Mouse (Mus musculus) brain, embryonic 14.5 days (tissue): Measurements from ENCODE around the gene Rorc. TPM values are rescaled to one million over a fixed set of nuclear protein-coding genes. Genes with fewer than 3 reads are reported as not detected.

ENCODE experiments used
- DNase-seq: peaks from one replicate; pipeline ENCODE4 v3.0.0-alpha.2; 2011; ENCODE audit warnings: low read depth
- CTCF ChIP-seq: fragments of 200-500 bp; IDR thresholded peaks from 2 replicates; pipeline ENCODE4 v1.5.1; 2012; ENCODE audit warnings: inconsistent platforms, mild to moderate bottlenecking, moderate library complexity, borderline replicate concordance; ENCODE audit not compliant: insufficient read depth, insufficient read length; ENCODE audit errors: extremely low read depth
- POLR2A ChIP-seq: fragments of 200-500 bp; IDR thresholded peaks from 2 replicates; pipeline ENCODE4 v1.6.1; 2012; ENCODE audit warnings: mild to moderate bottlenecking, inconsistent platforms, borderline replicate concordance; ENCODE audit not compliant: poor library complexity, insufficient read depth, insufficient read length, severe bottlenecking; ENCODE audit errors: extremely low read depth
- polyA plus RNA-seq: library from polyadenylated mRNA; depleted of rRNA; stranded (reverse); fragments of >200 nt; gene quantifications from 2 replicates; pipeline ENCODE4 v1.2.3, GENCODE M21; 2012

Rorc gene
- polyA plus RNA-seq, 1 experiment: 0.97 TPM

GRCm38 (mm10) chr3:94382308-94382707 lies 9.7 kb downstream of the Rorc start:
- DNase-seq: no peak
- TF ChIP-seq POLR2A (no peak), CTCF (no peak)

GRCm38 (mm10) chr3:94383476-94383875 lies 10.9 kb downstream of the Rorc start:
- no peak for DNase-seq
- no peak for TF ChIP-seq POLR2A
- no peak for TF ChIP-seq CTCF

- no peak for TF ChIP-seq POLR2A
- TF ChIP-seq CTCF: no peak
- DNase-seq: no peak
Observed at GRCm38 (mm10) chr3:94386671-94387070, 14.1 kb downstream of the Rorc start.

GRCm38 (mm10) chr3:94387391-94387790 lies 14.8 kb downstream of the Rorc start:
- no peak for TF ChIP-seq POLR2A
- no peak for TF ChIP-seq CTCF
- DNase-seq: no peak

- TF ChIP-seq CTCF (no peak), POLR2A (no peak)
- DNase-seq: no peak
Observed at GRCm38 (mm10) chr3:94388047-94388446, 15.5 kb downstream of the Rorc start.

- TF ChIP-seq POLR2A (no peak), CTCF (no peak)
- no peak for DNase-seq
Observed at GRCm38 (mm10) chr3:94389420-94389819, 16.8 kb downstream of the Rorc start.

- no peak for TF ChIP-seq CTCF
- no peak for TF ChIP-seq POLR2A
- no peak for DNase-seq
Observed at GRCm38 (mm10) chr3:94391001-94391400, 18.4 kb downstream of the Rorc start.

- TF ChIP-seq POLR2A (no peak), CTCF (no peak)
- no peak for DNase-seq
Observed at GRCm38 (mm10) chr3:94392128-94392527, 19.5 kb downstream of the Rorc start.

- TF ChIP-seq CTCF (no peak), POLR2A (no peak)
- no peak for DNase-seq
Observed at GRCm38 (mm10) chr3:94393049-94393448, 20.5 kb downstream of the Rorc start.

GRCm38 (mm10) chr3:94396336-94396735 lies 23.7 kb downstream of the Rorc start:
- no peak for DNase-seq
- no peak for TF ChIP-seq POLR2A
- no peak for TF ChIP-seq CTCF

GRCm38 (mm10) chr3:94396851-94397250 lies 24.3 kb downstream of the Rorc start:
- TF ChIP-seq CTCF: no peak
- no peak for TF ChIP-seq POLR2A
- no peak for DNase-seq

GRCm38 (mm10) chr3:94398217-94398616 lies 25.6 kb downstream of the Rorc start, which contains the start of gene Lingo4:
Gene Lingo4 (plus strand): TSS chr3:94398517.
- DNase-seq: no peak
- TF ChIP-seq POLR2A (no peak), CTCF (no peak)
